Mouse (Mus musculus) spleen, adult 2 months (tissue): ENCODE measurements around the gene Gm11084.

Experiments
- CTCF ChIP-seq: fragments of 200-500 bp; IDR thresholded peaks from 2 replicates; pipeline ENCODE4 v1.5.1; 2011; ENCODE audit warnings: mild to moderate bottlenecking, inconsistent platforms; ENCODE audit not compliant: insufficient read depth, insufficient read length, insufficient replicate concordance; ENCODE audit errors: extremely low read depth
- POLR2A ChIP-seq: fragments of 200-500 bp; IDR thresholded peaks from 2 replicates; pipeline ENCODE4 v1.6.1; 2011; ENCODE audit warnings: low read depth, low read length, inconsistent platforms

GRCm38 (mm10) chr2:73012636-73013035 lies 26.1 kb upstream of the Gm11084 start:
- TF ChIP-seq POLR2A: no peak
- no peak for TF ChIP-seq CTCF
